10 mouse cellular contexts compared by ENCODE assay signal in the genomic region with DNA sequence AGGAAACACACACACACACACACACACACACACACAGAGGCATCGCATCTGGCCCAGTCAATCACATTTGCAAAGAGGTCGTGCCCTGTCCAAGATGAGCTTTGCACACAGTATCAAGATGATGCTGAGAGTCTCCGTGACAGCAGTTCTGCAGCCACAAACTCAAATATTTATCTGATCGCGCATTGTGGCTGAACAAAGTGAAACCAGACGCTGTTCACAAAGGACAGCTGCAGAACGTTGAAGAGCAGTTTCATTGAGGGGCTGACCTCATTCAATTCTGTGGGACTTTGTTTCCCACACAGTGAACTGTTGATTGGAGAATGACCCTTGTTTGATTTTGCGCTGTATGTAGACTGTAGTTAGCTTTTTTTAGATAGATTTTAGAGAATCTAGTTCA.
A peak's percentile ranks its signal among the peaks of the same experiment; 100 is the strongest.
DNase-seq lines count a peak whose midpoint lies in the region; ATAC-seq lines count a peak whose summit lies in the region.
"Had no signal": no experiment of that assay in that cellular context is flagged by ENCODE, and none has a peak within 500 bp of the region (broad histone marks: within the 10 kb centered on the region; RNA-seq: fewer than 3 reads in every experiment).

No protein-coding gene starts in this region.

- H3K9ac ChIP-seq in heart, embryonic 11.5 days (ENCODE audit: low read depth, low read length) = no peak overlapping the region
- no peak overlapping the region for H3K9ac ChIP-seq in lung, embryonic 15.5 days
- H3K9ac ChIP-seq in neural tube, embryonic 11.5 days (ENCODE audit: low read length) = no peak overlapping the region
- H3K9ac ChIP-seq: limb, embryonic 12.5 days had no signal

- intact Hi-C loops in heart, postnatal 10 days (cut with DNase I) = no loop called here

- DNase-seq in heart, postnatal 10 days = no peak
- DNase-seq in lung, postnatal 36 days = no peak
- DNase-seq in embryonic facial prominence, embryonic 10.5 days (ENCODE audit: low spot score) = peak; percentile 25
- DNase-seq in neural tube, embryonic 11.5 days (ENCODE audit: low spot score) = peak; percentile 26
- no peak for DNase-seq in layer of hippocampus, postnatal 10 days (ENCODE audit: low spot score in 2 of 2)
- no peak for DNase-seq in cerebellum, postnatal 25 days
- DNase-seq: thymus, adult 18-20 months had no signal

- whole genome bisulfite sequencing in heart, embryonic 11.5 days (ENCODE audit: insufficient replicate concordance) = 43% methylated on average over 8 of the region's 8 CpGs
- WGBS in lung, embryonic 15.5 days = 14% methylated on average over 8 of the region's 8 CpGs
- 42% methylated on average over 8 of the region's 8 CpGs for WGBS in embryonic facial prominence, embryonic 10.5 days
- WGBS in neural tube, embryonic 11.5 days = 43% methylated on average over 8 of the region's 8 CpGs

- no peaks in the 10 kb centered on the region for H3K36me3 ChIP-seq in heart, embryonic 11.5 days (ENCODE audit: control insufficient read depth, insufficient read depth, low read length)
- H3K36me3 ChIP-seq in lung, embryonic 15.5 days = no peaks in the 10 kb centered on the region
- H3K36me3 ChIP-seq in embryonic facial prominence, embryonic 10.5 days (replicated peaks) = no peaks in the 10 kb centered on the region
- no peaks in the 10 kb centered on the region for H3K36me3 ChIP-seq in neural tube, embryonic 11.5 days (ENCODE audit: control insufficient read depth, insufficient read depth, low read length)
- H3K36me3 ChIP-seq: limb, embryonic 12.5 days had no signal

- H3K4me1 ChIP-seq in heart, embryonic 11.5 days (ENCODE audit: control insufficient read depth, insufficient read depth, low read length) = peaks cover 3% of the 10 kb centered on the region; the same call in 1 of the 2 replicates
- H3K4me1 ChIP-seq in lung, embryonic 15.5 days = 0 out of 2 replicates have a peak, but pooled peaks cover 3% of the 10 kb centered on the region
- H3K4me1 ChIP-seq in embryonic facial prominence, embryonic 10.5 days = peaks cover 9% of the 10 kb centered on the region
- H3K4me1 ChIP-seq in neural tube, embryonic 11.5 days (ENCODE audit: control insufficient read depth, insufficient read depth, low read length) = no peaks in the 10 kb centered on the region
- H3K4me1 ChIP-seq: limb, embryonic 12.5 days had no signal

- H3K9me3 ChIP-seq in heart, embryonic 11.5 days (replicated peaks; ENCODE audit: control insufficient read depth, low read length) = no peaks in the 10 kb centered on the region
- no peaks in the 10 kb centered on the region for H3K9me3 ChIP-seq in lung, embryonic 15.5 days
- no peaks in the 10 kb centered on the region for H3K9me3 ChIP-seq in embryonic facial prominence, embryonic 10.5 days
- H3K9me3 ChIP-seq in neural tube, embryonic 11.5 days (ENCODE audit: control insufficient read depth, low read length) = no peaks in the 10 kb centered on the region
- H3K9me3 ChIP-seq: limb, embryonic 12.5 days had no signal

- H3K4me2 ChIP-seq in heart, embryonic 11.5 days = peak overlapping the region; percentile 46
- H3K4me2 ChIP-seq in lung, embryonic 15.5 days = peak overlapping the region; percentile 35
- no peak overlapping the region for H3K4me2 ChIP-seq in neural tube, embryonic 11.5 days (ENCODE audit: low read depth)
- H3K4me2 ChIP-seq: limb, embryonic 12.5 days had no signal

- H3K4me3 ChIP-seq in heart, embryonic 11.5 days (ENCODE audit: low read depth, low read length) = no peak overlapping the region
- 0 out of 2 replicates have a peak overlapping the region, but pooled peaks have one; percentile 1 for H3K4me3 ChIP-seq in lung, embryonic 15.5 days
- H3K4me3 ChIP-seq in embryonic facial prominence, embryonic 10.5 days = no peak overlapping the region
- no peak overlapping the region for H3K4me3 ChIP-seq in neural tube, embryonic 11.5 days (ENCODE audit: low read depth, low read length)
- H3K4me3 ChIP-seq: limb, embryonic 12.5 days had no signal

- ATAC-seq in heart, embryonic 11.5 days (replicated peaks; ENCODE audit: insufficient number of reproducible peaks, low FRiP score, low TSS enrichment) = no peak
- no peak; the same call in 1 of the 2 replicates for ATAC-seq in lung, embryonic 15.5 days (ENCODE audit: borderline replicate concordance, extremely low read depth, low FRiP score, low TSS enrichment)
- no peak for ATAC-seq in neural tube, embryonic 11.5 days (ENCODE audit: insufficient read depth, low FRiP score, low TSS enrichment)

- H3K27me3 ChIP-seq in heart, embryonic 11.5 days (ENCODE audit: control insufficient read depth, insufficient read depth, low read length) = no peaks in the 10 kb centered on the region
- H3K27me3 ChIP-seq in lung, embryonic 15.5 days = no peaks in the 10 kb centered on the region
- H3K27me3 ChIP-seq in embryonic facial prominence, embryonic 10.5 days (replicated peaks; ENCODE audit: low read depth, poor library complexity, severe bottlenecking) = no peaks in the 10 kb centered on the region
- no peaks in the 10 kb centered on the region for H3K27me3 ChIP-seq in neural tube, embryonic 11.5 days (ENCODE audit: control insufficient read depth, insufficient read depth, low read length)
- H3K27me3 ChIP-seq: limb, embryonic 12.5 days had no signal

- no peak overlapping the region for H3K27ac ChIP-seq in heart, embryonic 11.5 days (ENCODE audit: low read depth, low read length)
- no peak overlapping the region for H3K27ac ChIP-seq in lung, embryonic 15.5 days
- peak overlapping the region; percentile 40 for H3K27ac ChIP-seq in embryonic facial prominence, embryonic 10.5 days (replicated peaks)
- H3K27ac ChIP-seq in neural tube, embryonic 11.5 days (ENCODE audit: low read depth, low read length) = no peak overlapping the region
- H3K27ac ChIP-seq: limb, embryonic 12.5 days had no signal

Comparison
In these comparisons a context has a peak if more than half of its experiments do, and no peak if none do; other contexts are left out.
1. DNase-seq: peak in embryonic facial prominence, embryonic 10.5 days (single experiment) and neural tube, embryonic 11.5 days (single experiment); none in heart, postnatal 10 days (0 of 2), lung, postnatal 36 days (single experiment), layer of hippocampus, postnatal 10 days (0 of 2) and cerebellum, postnatal 25 days (0 of 2).